Mouse (Mus musculus) 3134 (cell line): ENCODE data around the gene Etl4.
"Not testable (repeated sequence)": the region's sequence is repeated elsewhere in the genome, so short reads cannot be mapped to it uniquely, and the experiment has no call there.

Experiments
- DNase-seq: peaks from one replicate; pipeline ENCODE4 v3.0.0-alpha.2; 2011; ENCODE audit warnings: low spot score; ENCODE audit not compliant: insufficient read length; ENCODE audit errors: extremely low read depth

The Etl4 gene

DNA sequence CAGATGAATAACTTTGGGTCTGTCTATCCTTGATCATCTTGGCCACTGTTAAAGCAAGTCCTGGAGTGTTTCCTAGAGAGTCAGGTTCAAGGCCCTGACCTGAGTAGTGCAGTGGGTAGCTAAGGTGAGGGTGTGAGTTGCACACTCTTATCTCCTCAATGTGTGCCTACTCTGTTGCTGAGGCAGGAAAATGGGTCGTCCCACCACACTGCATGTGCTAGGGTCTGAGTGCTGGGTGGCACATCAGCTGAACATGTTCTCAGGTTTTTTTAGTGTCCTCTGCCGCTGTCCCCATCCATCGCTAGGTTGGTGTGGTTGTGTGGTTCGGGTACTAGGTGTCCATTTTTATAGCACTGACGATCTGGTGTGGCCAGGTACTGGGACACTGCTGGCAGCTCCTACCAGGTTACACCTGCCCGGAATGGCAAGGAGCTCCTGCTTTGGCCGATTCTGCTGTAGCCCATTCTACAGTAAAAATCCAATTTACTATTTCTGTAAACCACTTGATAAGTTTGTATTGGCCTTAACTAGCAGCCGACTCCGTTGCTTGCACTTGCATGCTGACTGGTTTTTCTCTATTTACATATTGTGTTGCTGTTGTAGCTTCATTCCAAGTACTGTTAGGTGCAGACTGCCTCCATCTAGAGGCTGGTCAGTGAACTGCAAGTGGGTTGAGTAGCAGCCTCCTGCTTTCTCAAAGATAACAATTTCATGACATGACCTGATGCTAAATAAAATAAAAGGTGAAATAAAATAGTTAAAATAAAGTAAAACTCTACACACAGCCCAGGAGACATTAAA lies 763.4 kb downstream of the Etl4 start:
- DNase-seq, result no peak

DNA sequence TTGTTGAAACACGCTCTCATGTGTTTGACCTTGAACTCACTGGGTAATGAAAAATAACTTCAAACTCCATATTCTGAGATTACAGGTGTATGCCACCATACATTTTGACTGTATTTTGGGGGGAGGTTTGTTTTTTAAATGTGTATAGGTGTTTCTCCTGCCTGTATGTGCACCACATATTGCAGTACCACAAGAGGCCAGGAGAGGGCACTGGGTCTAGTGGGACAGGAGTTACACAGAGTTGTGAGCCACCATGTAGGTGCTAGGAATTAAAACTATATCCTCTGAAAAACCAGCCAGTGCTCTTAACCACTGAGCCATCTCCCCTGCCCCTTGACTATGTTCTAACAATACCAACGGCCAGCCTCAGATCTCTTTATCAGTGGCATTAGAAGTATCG lies 766.8 kb downstream of the Etl4 start:
- no peak for DNase-seq

DNA sequence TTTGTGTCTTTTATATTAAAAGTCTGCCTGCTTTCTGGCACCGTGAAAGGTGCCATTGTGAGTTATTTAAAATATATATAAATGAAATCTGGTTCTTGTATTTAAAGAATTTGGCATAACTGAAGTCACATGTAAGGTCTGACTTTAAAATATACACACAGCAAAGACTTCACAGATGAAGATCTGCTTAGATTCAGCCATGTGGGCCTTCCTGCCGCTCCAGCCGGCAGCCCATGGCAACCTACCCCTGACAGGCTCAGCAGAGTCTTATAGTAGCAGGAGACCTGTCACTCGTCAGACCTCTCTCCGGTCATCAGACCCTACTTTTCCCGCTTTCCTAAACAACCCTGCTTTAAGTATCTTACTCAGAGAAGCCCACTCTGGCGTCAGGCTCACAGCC lies 769.2 kb downstream of the Etl4 start:
- no peak for DNase-seq

DNA sequence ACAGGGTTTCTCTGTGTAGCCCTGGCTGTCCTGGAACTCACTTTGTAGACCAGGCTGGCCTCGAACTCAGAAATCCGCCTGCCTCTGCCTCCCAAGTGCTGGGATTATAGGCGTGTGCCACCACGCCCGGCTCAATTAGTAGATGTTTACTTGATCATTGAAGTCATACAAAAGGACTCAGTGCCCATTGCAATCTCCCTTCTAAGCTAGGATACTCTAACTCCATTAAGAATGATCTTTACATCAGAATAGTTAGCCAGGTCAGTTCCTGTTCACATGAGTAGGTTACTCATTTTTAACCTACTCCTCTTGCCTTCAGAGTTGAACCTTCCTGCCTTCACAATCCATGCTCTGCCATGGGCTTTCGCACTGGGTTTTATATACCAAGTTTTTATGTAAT lies 772.6 kb downstream of the Etl4 start:
- not testable (repeated sequence) for DNase-seq

DNA sequence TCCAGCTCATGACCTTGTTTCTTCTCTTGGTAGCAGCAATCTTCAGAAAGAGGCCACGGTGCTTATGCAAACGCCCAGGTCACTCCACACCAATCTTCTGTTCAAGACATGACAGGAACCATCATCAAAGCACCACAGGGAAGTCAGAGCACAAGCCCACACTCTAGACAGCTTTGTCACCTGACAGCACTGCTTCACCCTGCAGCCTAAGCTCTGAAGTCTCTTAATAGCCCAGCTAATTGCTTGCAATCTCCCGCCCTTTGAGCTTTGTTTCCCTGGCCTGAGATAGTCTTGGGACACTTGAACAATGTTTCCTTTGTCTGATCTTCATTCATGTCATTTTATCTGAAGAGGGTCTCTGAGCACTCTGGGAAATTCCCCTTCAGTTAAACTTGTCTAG lies 779.8 kb downstream of the Etl4 start:
- DNase-seq, result no peak

DNA sequence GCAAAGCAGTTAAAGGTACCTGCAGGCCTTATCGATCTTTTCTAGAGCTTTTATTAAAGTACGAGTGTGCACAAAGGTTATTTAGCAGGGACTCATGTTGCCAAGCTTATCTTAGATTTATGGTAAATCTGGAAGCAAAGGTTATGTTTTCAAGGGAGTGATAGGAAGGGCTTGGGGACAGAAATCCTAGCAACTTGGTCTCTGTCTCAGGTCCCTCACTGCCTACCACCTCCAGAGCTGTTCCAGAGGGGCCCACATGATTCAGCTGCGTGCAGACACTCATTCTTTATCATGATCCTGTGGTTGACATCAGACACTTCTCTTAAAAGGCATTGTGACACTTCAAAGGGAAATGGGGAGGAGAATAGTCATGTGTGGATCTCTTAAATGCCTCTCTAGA lies 783.3 kb downstream of the Etl4 start:
- DNase-seq, result no peak

DNA sequence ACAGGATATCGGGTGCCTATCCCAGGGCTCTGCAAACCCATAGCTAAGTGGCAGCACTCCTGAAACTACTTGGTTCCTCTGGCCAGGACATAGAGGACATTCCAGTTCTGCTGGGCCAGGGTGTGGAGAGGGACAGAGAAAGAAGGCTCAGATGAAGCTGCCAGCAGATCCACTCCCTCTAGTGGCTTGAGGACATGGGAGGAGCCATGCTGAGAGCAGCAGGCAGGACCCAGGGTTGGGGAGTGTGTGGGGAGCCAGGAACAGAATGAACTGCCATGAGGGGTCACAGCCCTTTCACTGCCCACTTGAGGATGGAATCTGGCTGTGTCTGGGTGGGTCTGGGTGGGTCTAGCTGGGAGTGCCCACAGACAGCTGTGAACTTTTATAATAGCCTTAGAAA lies 784.2 kb downstream of the Etl4 start:
- no peak for DNase-seq

DNA sequence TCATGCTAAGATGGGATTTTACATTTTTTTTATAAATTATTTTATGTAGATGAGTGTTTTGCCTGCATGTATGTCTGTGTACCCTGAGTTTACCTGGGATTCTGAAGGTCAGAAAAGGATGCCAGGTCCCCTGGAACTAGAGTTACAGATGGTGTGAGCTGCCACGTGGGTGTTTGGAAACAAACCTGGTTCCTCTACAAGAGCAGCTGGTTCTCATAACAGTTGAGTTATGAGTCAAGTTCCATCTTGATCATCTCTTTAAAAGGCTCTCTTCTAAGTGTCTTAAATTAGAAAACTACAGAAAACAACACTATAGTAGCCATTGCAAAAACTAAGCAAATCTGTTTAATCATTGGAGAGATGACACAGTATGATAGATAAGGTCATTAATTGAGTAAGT lies 788.1 kb downstream of the Etl4 start:
- no peak for DNase-seq

DNA sequence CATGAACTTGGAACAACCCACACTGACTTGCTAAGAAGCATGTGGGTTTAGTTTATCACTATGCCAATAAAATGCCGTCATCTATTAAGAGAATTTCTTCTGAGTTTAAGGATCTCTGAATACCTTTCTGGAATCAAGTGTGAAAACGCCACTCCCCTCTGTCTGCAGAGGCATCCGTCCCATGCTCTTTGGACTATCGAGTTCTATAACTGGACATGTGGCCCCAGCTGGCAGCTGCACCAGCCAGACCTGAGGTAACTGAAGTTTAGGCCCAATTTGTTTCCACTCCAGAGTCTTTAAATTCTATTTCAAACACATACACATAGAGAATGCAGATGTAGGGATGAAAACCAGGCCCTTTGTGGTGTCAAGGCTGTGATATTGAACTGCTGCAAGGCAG lies 795.5 kb downstream of the Etl4 start:
- DNase-seq, result no peak

DNA sequence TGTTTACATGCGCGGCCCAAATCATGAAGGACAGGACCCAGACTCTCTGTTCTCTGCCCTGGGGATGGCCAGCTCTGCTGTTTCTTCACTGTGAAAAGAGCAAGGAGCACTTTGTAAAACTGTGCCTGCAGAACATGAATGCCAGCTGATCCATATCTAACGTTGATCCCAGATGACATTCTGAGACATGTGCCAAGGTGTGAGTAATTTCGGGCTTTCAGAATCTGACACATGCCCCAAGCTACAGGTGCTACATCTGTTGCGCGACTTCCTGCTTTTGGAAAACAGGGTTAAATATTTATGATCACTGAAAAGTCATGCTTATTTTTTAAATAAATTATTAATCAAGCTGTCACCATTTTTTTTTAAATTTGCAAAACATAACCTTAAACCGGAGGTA lies 801.0 kb downstream of the Etl4 start:
- no peak for DNase-seq

DNA sequence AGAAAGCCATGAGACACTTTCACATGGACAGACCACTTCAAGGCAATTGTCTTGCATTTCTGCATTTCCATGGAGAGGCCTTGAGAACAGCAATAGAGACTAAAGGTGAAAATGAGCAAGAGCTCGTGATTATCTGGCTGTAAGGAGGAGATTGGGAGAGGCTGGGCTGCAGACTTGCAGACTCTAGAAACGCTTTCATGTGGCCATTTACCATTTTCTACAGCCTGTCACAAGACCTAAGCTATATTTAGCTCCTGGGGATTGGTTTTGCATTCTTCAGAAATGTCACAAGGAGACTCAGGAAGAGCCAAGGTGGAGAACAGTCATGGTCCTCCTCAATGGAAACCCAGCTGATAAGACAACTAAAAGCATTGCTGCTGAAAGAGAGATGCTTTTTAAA lies 801.4 kb downstream of the Etl4 start:
- no peak for DNase-seq

DNA sequence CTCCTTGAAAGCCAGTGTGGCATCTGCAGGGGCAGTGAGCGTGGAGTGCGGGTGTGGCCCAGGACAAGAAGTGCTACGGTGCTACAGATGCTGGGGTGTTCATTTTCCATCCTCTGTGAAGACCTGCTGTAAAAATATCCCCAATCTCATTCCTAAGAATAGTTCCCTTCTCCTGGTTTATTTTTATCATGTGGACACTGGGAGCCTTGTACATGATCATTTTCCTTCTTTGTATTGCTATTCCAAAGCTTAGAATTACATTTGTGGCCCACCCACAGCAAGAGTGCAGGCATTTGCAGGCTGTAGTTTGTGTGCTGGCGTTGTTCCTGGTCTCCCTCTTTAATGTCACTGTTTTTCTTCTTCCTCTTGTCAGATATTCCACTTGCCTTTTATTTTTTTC lies 809.5 kb downstream of the Etl4 start:
- DNase-seq, result no peak

DNA sequence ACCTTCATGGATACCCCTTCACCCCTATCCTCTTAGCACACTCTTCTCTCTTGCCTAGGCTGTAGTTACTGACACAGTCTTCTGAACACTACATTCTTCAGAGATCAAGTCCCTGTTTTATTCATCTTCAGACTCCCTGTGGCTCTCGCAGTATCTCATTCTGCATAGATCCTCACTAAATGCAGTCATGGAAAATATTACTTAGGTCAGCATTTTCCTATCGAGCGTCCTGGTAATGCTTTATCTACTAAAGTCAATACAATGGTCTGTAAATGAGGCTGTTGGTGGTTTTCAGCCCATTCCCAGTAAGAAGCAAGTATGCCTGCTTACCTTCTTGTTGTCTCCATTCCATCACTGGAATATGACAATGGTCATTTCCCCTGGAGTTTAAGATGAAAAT lies 811.5 kb downstream of the Etl4 start:
- DNase-seq, result no peak

DNA sequence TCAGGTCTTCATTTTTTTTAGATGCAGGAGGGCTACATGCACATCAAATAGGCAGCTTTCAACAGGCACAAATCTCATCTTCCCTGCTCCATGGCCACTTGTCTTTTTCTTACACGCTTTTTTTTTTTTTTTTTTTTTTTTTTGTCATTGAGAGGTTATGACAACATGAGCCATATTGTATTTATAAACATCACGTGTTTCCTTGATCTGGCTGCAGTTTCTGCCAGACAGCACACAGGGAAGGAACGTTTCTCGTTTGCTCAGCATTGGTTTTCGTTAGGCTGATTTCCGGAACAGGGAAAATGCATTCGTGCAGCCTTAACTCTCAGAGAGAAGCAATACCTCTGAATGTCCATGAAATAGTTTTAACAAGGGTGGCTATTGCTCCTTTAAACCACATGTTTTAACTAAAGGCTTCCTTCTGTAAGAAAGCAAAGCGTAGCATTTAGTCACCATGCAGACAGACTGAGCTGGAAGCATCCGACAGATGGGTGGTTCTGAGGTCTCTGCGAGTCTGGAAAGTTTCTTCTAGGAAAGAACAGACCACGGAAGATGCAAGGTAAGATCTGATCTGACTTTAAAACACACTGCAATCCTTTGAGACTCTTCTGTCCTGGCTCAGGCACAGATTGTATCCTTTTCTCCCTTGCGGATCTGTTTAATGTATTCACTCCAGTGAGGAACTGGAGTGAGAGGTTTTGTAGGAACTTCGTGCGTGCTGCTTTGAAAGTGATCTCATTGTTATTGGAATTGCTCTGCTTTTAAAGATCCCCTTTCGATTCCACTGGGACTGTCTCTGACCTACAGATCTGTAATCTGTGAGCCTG lies 812.8 kb downstream of the Etl4 start:
- no peak for DNase-seq

DNA sequence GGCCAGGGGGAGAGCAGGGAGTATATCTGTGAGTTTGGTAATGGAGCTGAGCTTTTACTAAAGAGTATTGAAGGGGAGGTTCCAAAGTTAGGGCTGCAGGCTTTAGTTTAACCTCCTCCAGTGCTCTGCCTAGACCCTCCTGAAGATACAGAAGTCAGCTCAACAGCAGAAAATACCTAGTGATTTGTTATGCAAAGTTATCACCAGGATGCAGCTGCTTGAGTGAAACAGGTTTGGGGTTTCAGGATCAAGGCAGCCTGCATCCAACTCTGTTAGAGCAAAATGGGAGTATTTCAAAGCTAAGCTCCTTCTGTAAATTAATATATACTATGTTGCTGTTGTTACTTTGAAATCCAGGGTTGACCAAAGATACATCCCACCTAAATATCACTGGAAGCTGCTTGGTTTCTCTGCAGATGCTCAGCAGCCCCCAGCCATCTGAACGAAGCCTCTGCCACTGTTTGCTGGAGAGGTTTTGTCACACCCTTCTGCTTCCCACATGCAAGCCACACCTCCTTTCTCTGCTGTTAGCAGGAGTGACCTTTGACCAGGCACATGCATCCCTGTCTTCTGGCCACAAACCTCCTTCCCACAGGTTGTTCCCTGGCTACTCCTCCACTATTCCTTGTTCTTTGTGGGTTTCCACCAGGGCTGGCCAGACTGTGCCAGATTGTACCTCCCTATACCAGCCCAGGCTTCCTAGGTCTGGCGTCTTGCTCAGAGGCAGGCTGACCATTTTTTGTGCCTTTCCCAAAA lies 814.6 kb downstream of the Etl4 start:
- no peak for DNase-seq

DNA sequence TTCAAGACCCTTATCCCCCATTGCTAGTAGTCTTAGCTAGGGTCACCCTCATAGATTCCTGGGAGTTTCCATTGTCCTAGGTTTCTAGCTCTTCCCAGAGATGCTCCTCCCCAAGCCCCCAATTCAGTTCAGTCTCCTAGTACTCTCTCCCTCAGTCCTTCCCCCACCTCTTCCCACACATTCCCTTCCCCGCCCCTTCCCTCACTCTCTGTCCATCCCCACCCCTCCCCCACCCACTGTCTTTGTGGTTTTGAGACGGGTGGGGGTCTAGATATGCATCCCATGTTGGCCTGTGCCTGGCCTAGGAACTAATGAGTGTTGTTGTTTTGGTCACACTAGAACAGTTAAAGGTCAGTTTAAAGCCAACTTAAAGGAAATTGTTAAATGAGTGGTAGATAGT lies 817.4 kb downstream of the Etl4 start:
- no peak for DNase-seq

DNA sequence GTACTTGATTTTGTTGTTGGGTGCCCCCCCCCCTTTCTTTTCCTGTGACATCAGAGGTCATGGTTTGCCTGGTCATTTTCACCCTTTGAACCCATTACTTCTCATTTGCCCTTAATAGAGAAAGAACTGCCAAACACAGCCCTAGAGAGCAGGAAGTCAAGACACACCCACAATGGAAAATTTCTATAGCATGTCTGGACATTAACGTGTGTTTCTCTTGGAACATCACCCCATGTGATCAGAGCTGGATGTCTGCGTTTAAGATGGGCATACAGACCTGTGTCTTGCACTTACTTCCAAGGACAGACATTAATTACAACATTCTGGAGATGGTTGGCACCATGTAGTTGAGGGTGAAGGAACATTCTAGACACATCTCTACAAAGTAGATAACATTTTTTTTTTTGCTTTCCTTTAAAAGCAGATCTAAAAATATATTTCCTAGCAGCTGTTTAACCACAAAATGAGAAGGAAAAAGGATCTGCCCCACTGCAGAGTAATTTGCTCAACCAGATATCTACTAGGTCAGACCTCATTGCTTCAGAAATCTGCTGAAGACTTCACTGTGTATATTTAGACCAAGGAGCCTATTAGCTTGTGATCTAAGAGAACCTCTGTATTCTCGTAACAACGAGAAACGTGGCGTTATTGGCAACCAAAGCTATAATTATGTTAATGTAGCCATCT lies 818.3 kb downstream of the Etl4 start:
- no peak for DNase-seq

DNA sequence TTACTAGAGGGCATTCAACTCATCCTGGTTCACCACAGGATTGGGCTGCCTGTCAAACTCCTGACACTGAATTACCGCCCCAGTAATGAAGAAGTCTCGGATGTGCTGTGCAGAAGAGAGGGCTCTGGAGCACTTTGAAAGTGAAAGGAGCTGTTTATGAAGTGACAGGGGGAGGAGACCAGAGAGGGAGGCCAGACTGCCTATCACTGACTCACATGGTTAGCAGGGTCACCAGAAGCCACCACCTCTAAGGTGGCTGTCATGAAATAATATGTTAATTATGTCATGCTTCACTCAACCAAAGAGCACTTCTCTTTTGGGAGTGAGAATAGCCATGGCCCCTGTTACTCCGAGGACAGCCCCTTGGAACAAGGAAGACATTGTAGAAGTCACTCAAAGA lies 825.9 kb downstream of the Etl4 start:
- DNase-seq, result peak; percentile 7

DNA sequence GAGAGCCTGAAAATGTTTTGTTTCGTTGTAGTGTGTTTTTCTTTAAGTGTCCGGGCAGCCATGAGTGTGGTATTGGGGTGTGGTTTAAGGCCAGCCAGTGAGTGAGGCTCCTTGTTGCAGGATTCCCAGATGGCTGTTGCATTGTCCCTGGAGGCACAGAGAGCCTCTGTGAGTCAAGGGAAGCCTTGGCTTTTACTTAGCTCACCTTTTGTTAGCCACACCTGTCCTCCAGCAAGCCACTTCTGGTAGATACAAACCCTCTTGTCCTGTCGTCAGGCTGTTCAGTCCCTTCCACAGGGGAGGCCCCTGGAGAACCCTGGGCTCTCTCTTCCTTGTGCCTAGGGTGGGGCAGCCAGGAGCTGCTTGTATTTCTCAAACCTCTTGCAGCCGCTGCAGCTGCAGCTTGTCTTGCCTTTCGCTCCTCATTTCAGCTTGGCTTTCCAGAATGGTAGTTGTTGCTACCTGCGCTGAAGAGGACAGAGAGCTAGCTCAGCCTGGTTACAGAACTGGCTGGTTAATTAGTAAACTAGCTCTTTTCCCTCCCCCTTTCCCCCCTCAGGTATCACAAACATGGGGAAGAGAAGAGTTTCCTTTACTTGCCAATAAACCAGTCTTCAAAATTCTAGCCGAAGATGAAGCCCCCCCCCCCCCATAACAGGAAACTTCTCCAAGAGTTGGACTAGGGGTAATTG lies 826.9 kb downstream of the Etl4 start:
- DNase-seq, result peak; percentile 57

DNA sequence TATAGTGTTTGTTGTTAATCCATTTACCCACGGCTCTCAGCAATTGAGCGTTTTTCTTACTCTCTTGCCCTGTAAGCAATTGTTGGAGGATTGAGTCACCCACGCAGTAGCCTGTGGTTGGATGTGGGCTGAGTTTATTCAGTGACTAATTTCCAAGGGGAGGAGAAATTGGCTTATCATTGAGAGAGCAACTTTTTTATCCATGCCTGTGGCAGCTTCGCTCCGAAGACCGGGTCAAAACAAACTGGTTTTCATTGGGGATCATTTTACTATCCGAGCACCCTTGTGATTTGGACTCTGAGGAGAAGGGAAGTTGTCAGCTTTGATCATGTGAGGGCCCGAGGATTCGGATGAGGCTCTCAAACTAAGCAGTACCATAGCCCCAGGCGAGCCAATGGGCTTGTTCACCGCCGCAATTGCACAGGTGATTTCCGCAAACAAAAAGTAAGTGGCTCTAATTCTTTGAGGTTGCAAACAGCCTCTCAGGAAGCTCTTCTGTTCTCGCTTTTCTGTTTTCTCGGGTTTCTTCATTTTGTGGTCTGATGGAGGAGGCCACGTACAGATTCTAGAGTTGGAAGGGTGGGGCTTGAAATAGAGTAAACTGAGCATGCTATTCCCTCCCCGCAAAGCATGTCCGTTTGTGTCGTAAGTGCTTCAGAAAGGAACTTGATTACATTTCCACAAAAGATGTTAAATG lies 827.7 kb downstream of the Etl4 start:
- DNase-seq, result peak; percentile 51
